Mouse (Mus musculus) yolk sac, embryonic 10.5 days (tissue): ENCODE measurements around the gene Pzp.

ENCODE experiments used
- DNase-seq: peaks from one replicate; pipeline ENCODE4 v3.0.0-alpha.2; 2017; ENCODE audit warnings: low spot score

The Pzp gene

GRCm38 (mm10) chr6:128479463-128480454 lies 46.8 kb downstream of the Pzp start:
- peak; percentile 89 for DNase-seq

- DNase-seq: no peak
Observed at GRCm38 (mm10) chr6:128477495-128477894, 49.0 kb downstream of the Pzp start.

- no peak for DNase-seq
Observed at GRCm38 (mm10) chr6:128474112-128474511, 52.4 kb downstream of the Pzp start.

GRCm38 (mm10) chr6:128469451-128469850 lies 57.1 kb downstream of the Pzp start:
- DNase-seq: peak; percentile 47

- no peak for DNase-seq
Observed at GRCm38 (mm10) chr6:128467298-128467697, 59.2 kb downstream of the Pzp start.

- DNase-seq: no peak
Observed at GRCm38 (mm10) chr6:128466563-128466962, 60.0 kb downstream of the Pzp start.

GRCm38 (mm10) chr6:128466043-128466442 lies 60.5 kb downstream of the Pzp start:
- peak; percentile 24 for DNase-seq

- DNase-seq: no peak
Observed at GRCm38 (mm10) chr6:128464996-128465395, 61.5 kb downstream of the Pzp start.

GRCm38 (mm10) chr6:128461606-128462005 lies 64.9 kb downstream of the Pzp start:
- DNase-seq: no peak

GRCm38 (mm10) chr6:128460729-128461503 lies 65.6 kb downstream of the Pzp start:
- DNase-seq: no peak

GRCm38 (mm10) chr6:128460321-128460720 lies 66.2 kb downstream of the Pzp start:
- DNase-seq: no peak

GRCm38 (mm10) chr6:128457186-128457585 lies 69.3 kb downstream of the Pzp start:
- DNase-seq: no peak

GRCm38 (mm10) chr6:128455835-128456605 lies 70.5 kb downstream of the Pzp start:
- no peak for DNase-seq

GRCm38 (mm10) chr6:128447063-128447462 lies 79.5 kb downstream of the Pzp start:
- no peak for DNase-seq

- peak; percentile 77 for DNase-seq
Observed at GRCm38 (mm10) chr6:128445761-128446535, 80.6 kb downstream of the Pzp start.

- no peak for DNase-seq
Observed at GRCm38 (mm10) chr6:128440238-128440637, 86.3 kb downstream of the Pzp start.

- no peak for DNase-seq
Observed at GRCm38 (mm10) chr6:128438871-128439341, 87.6 kb downstream of the Pzp start.

- peak; percentile 93 for DNase-seq
Observed at GRCm38 (mm10) chr6:128438317-128438870, 88.1 kb downstream of the Pzp start, which contains the start of gene Fkbp4. Gene Fkbp4, minus strand, starts transcription at chr6:128438677.

GRCm38 (mm10) chr6:128437731-128438316 lies 88.7 kb downstream of the Pzp start:
- DNase-seq: peak; percentile 87

GRCm38 (mm10) chr6:128437288-128437687 lies 89.2 kb downstream of the Pzp start:
- DNase-seq: no peak
